Mouse (Mus musculus) cerebellum, postnatal 25 days (tissue): ENCODE measurements at regions not wholly inside any gene's neighbourhood (a gene's known extent, or its start where the extent isn't known, plus 50 kb on each side); places are given as distances from the start of the nearest gene placed in this dataset.
A peak's percentile ranks its signal among the peaks of the same experiment; 100 is the strongest.
"Not testable (repeated sequence)": the region's sequence is repeated elsewhere in the genome, so short reads cannot be mapped to it uniquely, and the experiment has no call there.

Experiments
- DNase-seq, 2 experiments: peaks; one replicate each; pipeline ENCODE4 v3.0.0; 2021; ENCODE audit warnings: mixed read lengths in 2 of 2

- no peak for DNase-seq
These were observed 82.7 kb downstream of the Pmp22 start for GRCm38 (mm10) chr11:63211501-63211900.

GRCm38 (mm10) chr11:63213043-63213442, 84.3 kb downstream of the Pmp22 start:
- DNase-seq, result peak; percentile 78 to 90

- no peak for DNase-seq
These were observed 85.2 kb downstream of the Pmp22 start for GRCm38 (mm10) chr11:63213901-63214425.

- no peak for DNase-seq
These were observed 87.2 kb downstream of the Pmp22 start for GRCm38 (mm10) chr11:63215993-63216392.

- no peak for DNase-seq
These were observed 88.3 kb downstream of the Pmp22 start for GRCm38 (mm10) chr11:63217049-63217448.

- DNase-seq, result peak in 1 of 2 experiments; percentile 3
These were observed 97.7 kb downstream of the Pmp22 start for GRCm38 (mm10) chr11:63226471-63226870.

- no peak for DNase-seq
These were observed 102.0 kb downstream of the Pmp22 start for GRCm38 (mm10) chr11:63230786-63231185.

GRCm38 (mm10) chr11:63233172-63233966, 104.6 kb downstream of the Pmp22 start:
- no peak for DNase-seq

- no peak for DNase-seq
These were observed 105.7 kb downstream of the Pmp22 start for GRCm38 (mm10) chr11:63234481-63234880.

GRCm38 (mm10) chr11:63238655-63239054, 109.9 kb downstream of the Pmp22 start:
- DNase-seq, result no peak

GRCm38 (mm10) chr11:63243906-63244416, 115.2 kb downstream of the Pmp22 start:
- no peak for DNase-seq

- no peak for DNase-seq
These were observed 116.3 kb downstream of the Pmp22 start for GRCm38 (mm10) chr11:63245041-63245440.

- no peak for DNase-seq
These were observed 117.4 kb downstream of the Pmp22 start for GRCm38 (mm10) chr11:63246052-63246661.

- no peak for DNase-seq
These were observed 123.5 kb downstream of the Pmp22 start for GRCm38 (mm10) chr11:63252012-63252856.

- no peak for DNase-seq
These were observed 124.3 kb downstream of the Pmp22 start for GRCm38 (mm10) chr11:63252968-63253602.

- DNase-seq, result peak in 1 of 2 experiments; percentile 3
These were observed 135.8 kb downstream of the Pmp22 start for GRCm38 (mm10) chr11:63264432-63265061.

GRCm38 (mm10) chr11:63266290-63266689, 137.5 kb downstream of the Pmp22 start:
- not testable (repeated sequence) for DNase-seq

GRCm38 (mm10) chr11:63276641-63277040, 147.9 kb downstream of the Pmp22 start:
- DNase-seq, result no peak

- no peak for DNase-seq
These were observed 153.1 kb downstream of the Pmp22 start for GRCm38 (mm10) chr11:63281839-63282238.

- DNase-seq, result no peak
These were observed 153.8 kb downstream of the Pmp22 start for GRCm38 (mm10) chr11:63282541-63282940.

- no peak for DNase-seq
These were observed 157.2 kb downstream of the Pmp22 start for GRCm38 (mm10) chr11:63286026-63286425.

- no peak for DNase-seq
These were observed 159.0 kb downstream of the Pmp22 start for GRCm38 (mm10) chr11:63287766-63288165.
